Mouse (Mus musculus): ENCODE measurements around the gene Zfp445. TPM values are rescaled to one million over a fixed set of nuclear protein-coding genes. Genes with fewer than 3 reads are reported as not detected.

Gene Zfp445
- polyA plus RNA-seq, 1 experiment from 2014 or later = 115 TPM

DNA sequence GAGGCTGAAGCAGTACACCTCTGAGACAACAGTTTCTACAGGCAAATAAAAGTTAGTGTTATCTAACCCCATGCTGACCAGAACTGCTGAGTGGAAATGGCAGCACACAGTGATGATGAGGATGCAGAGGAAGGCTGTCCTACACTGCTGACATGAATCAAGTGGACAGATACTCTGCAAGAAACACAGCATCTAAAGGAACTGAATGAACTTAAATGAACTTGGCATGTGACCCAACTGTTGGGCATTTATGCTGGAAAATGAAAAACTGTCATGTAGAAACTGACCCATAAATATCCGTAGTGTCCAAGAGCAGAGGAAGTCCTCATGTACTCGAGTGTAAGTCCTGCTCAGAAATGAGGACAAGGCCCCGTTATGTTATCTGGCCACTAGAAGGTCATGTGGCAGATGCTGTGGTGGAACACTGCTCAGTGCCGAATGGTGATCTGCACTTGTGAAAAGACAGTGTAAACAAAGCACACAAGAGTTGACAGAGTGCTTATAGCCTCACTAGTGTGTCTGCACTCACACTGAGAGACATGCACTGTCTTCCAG is 35.9 kb downstream of the Zfp445 start:
- Histone ChIP-seq H3K9ac (replicated peaks) (no peak overlapping the region), H3K36me3 (peaks cover 38% of the 10 kb centered on the region), H3K9me3 (no peaks in the 10 kb centered on the region), H3K4me3 (no peak overlapping the region), H3K27ac (replicated peaks) (no peak overlapping the region), H3K4me1 (no peaks in the 10 kb centered on the region), H3K27me3 (no peaks in the 10 kb centered on the region), H3K4me2 (replicated peaks) (no peak overlapping the region)
- 84% methylated on average over 4 of the region's 4 CpGs for WGBS
- ATAC-seq (replicated peaks) = no peak

- no peak for ATAC-seq (replicated peaks)
- H3K27ac ChIP-seq (replicated peaks) = no peak overlapping the region
- H3K27me3 ChIP-seq = no peaks in the 10 kb centered on the region
- no peak overlapping the region for H3K4me3 ChIP-seq
- H3K9ac ChIP-seq (replicated peaks) = no peak overlapping the region
- WGBS = 95% methylated on average over 4 of the region's 4 CpGs
- H3K36me3 ChIP-seq = peaks cover 46% of the 10 kb centered on the region
- no peak overlapping the region for H3K4me2 ChIP-seq (replicated peaks)
- H3K4me1 ChIP-seq = no peaks in the 10 kb centered on the region
- no peaks in the 10 kb centered on the region for H3K9me3 ChIP-seq
Observed at GRCm38 (mm10) chr9:122826743-122827142, 39.1 kb downstream of the Zfp445 start.

DNA sequence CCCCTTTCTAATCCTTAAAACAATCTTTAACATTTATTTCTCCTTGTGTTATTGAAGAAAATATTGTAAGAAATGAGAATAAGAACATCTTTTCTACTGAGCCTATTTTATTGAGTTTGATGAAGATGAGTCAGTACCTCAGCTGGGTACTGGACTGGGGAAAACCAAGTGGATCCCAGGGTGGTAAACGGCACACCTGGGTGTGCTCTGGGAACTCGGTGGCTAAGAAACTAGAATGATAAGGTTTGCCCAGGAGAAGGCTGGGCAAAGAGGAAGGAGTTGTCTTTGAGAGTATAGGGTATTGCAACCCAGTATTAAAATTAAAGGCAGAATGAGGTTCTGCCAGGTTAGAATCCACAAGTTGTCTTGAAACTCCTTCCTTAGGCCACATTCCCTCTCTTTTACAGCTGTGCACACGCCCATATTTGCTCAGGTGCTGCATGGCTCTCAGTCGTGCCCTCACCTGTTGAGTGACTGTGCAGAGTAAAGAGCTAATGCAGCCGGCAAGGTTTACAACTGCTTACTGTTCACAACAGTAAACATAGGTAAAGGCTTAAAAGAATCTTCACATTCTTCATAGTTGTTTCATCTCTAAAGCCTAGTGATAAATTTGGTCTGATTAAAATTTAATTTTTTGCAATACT is 42.3 kb downstream of the Zfp445 start:
- Histone ChIP-seq H3K36me3 (peaks cover 54% of the 10 kb centered on the region), H3K9ac (replicated peaks) (no peak overlapping the region), H3K4me2 (replicated peaks) (no peak overlapping the region), H3K27ac (replicated peaks) (no peak overlapping the region), H3K4me1 (no peaks in the 10 kb centered on the region), H3K9me3 (no peaks in the 10 kb centered on the region), H3K27me3 (no peaks in the 10 kb centered on the region), H3K4me3 (no peak overlapping the region)
- ATAC-seq (replicated peaks) = no peak
- WGBS = 89% methylated on average over 5 of the region's 5 CpGs

- H3K27ac ChIP-seq (replicated peaks) = no peak overlapping the region
- H3K4me1 ChIP-seq = no peaks in the 10 kb centered on the region
- no peak for ATAC-seq (replicated peaks)
- H3K9ac ChIP-seq (replicated peaks) = no peak overlapping the region
- H3K27me3 ChIP-seq = no peaks in the 10 kb centered on the region
- no peak overlapping the region for H3K4me3 ChIP-seq
- WGBS = 85% methylated on average over 4 of the region's 4 CpGs
- H3K36me3 ChIP-seq = peaks cover 23% of the 10 kb centered on the region
- H3K9me3 ChIP-seq = no peaks in the 10 kb centered on the region
- no peak overlapping the region for H3K4me2 ChIP-seq (replicated peaks)
Observed at GRCm38 (mm10) chr9:122815239-122815851, 50.5 kb downstream of the Zfp445 start.

DNA sequence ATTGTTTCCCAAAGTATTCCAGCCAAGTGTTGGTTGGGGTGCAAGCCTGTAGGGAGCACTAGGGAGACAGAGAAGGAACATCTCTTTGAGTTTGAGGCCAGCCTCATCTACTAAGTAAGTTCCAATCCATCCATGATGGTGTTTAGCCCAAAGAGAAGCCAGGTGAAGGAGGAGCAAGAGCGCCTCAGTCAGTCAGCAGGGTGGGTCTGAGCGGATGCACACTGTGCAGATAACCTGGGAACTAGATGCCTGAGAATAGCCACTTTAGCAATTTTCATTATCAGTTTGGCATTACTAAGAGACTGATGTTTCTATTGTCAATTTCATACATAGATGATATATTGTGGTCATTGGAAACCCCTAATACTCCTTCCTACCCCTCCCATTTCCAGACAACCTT is 51.0 kb downstream of the Zfp445 start:
- Histone ChIP-seq H3K27me3 (no peaks in the 10 kb centered on the region), H3K4me1 (no peaks in the 10 kb centered on the region), H3K4me3 (no peak overlapping the region), H3K27ac (replicated peaks) (no peak overlapping the region), H3K9me3 (no peaks in the 10 kb centered on the region), H3K9ac (replicated peaks) (no peak overlapping the region), H3K36me3 (peaks cover 18% of the 10 kb centered on the region; the same call in 1 of the 2 replicates), H3K4me2 (replicated peaks) (no peak overlapping the region)
- 97% methylated on average over 2 of the region's 2 CpGs for WGBS
- no peak for ATAC-seq (replicated peaks)

- Histone ChIP-seq H3K9ac (replicated peaks) (no peak overlapping the region), H3K27me3 (no peaks in the 10 kb centered on the region), H3K4me1 (no peaks in the 10 kb centered on the region), H3K9me3 (no peaks in the 10 kb centered on the region), H3K36me3 (peaks cover 12% of the 10 kb centered on the region; the same call in 1 of the 2 replicates), H3K4me3 (no peak overlapping the region), H3K4me2 (replicated peaks) (no peak overlapping the region), H3K27ac (replicated peaks) (no peak overlapping the region)
- 87% methylated on average over 5 of the region's 5 CpGs for WGBS
- ATAC-seq (replicated peaks) = no peak
Observed at GRCm38 (mm10) chr9:122812386-122812785, 53.4 kb downstream of the Zfp445 start.

DNA sequence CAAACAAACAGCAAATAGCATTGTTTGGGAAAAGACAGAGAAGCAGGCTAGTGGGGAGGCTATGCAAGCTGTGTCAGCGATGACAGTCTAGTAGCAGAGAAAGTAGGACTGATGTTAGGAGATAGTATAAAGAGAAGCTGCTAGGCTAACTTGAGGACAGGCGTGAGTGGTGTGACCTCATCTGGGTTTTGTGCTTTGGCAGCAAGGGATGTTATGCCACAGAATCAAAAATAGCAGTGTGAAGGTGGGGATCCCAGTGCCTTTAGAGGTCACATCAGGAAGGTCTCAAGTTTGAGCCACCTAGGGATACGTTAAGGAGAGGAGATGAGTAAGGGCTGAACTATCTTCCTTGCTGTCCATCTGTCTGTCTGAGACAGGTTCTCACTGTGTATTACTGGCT is 55.6 kb downstream of the Zfp445 start:
- no peak overlapping the region for H3K4me3 ChIP-seq
- H3K4me2 ChIP-seq (replicated peaks) = no peak overlapping the region
- peaks cover 11% of the 10 kb centered on the region for H3K4me1 ChIP-seq
- peaks cover 3% of the 10 kb centered on the region; the same call in 1 of the 2 replicates for H3K36me3 ChIP-seq
- no peak for ATAC-seq (replicated peaks)
- 92% methylated on average over 3 of the region's 3 CpGs for WGBS
- no peaks in the 10 kb centered on the region for H3K9me3 ChIP-seq
- no peak overlapping the region for H3K9ac ChIP-seq (replicated peaks)
- H3K27me3 ChIP-seq = no peaks in the 10 kb centered on the region
- H3K27ac ChIP-seq (replicated peaks) = no peak overlapping the region

DNA sequence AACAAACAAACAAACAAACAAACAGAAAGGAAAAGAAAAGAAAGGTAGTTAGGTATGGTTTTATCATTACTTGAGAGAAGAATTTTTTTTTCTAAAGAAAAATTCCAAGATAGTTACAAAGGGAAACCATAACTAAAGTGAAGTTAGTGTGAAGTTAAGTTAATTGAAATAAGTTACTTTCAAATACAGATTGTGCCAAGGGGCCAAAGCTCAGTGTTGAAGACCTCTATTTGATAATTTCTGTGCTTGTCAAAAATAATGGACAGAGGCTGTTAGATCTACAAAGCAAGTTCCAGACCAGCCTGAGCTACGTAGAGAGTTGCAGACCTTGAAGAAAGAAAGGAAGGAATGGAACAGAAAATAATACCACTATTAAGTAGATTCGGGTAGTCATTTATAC is 58.6 kb downstream of the Zfp445 start:
- no peak overlapping the region for H3K9ac ChIP-seq (replicated peaks)
- H3K27ac ChIP-seq (replicated peaks) = no peak overlapping the region
- no peaks in the 10 kb centered on the region for H3K9me3 ChIP-seq
- no peaks in the 10 kb centered on the region for H3K27me3 ChIP-seq
- no peaks in the 10 kb centered on the region; the same call in 1 of the 2 replicates for H3K36me3 ChIP-seq
- no peak overlapping the region for H3K4me3 ChIP-seq
- no peak overlapping the region for H3K4me2 ChIP-seq (replicated peaks)
- no peak for ATAC-seq (replicated peaks)
- WGBS = 95% methylated on average over 2 of the region's 2 CpGs
- H3K4me1 ChIP-seq = peaks cover 11% of the 10 kb centered on the region

GRCm38 (mm10) chr9:122805845-122806341 is 59.9 kb downstream of the Zfp445 start:
- Histone ChIP-seq H3K4me1 (peaks cover 11% of the 10 kb centered on the region), H3K4me2 (replicated peaks) (peak overlapping the region; percentile 62), H3K4me3 (peak overlapping the region; percentile 69), H3K9me3 (no peaks in the 10 kb centered on the region), H3K36me3 (no peaks in the 10 kb centered on the region; the same call in 1 of the 2 replicates), H3K27ac (replicated peaks) (peak overlapping the region; percentile 93), H3K9ac (replicated peaks) (peak overlapping the region; percentile 75), H3K27me3 (no peaks in the 10 kb centered on the region)
- 13% methylated on average over 10 of the region's 10 CpGs for WGBS
- no peak for ATAC-seq (replicated peaks)

- Histone ChIP-seq H3K4me3 (peak within 1 kb of the TSS; percentile 69), H3K4me1 (peaks cover 11% of the 10 kb centered on the region), H3K9ac (replicated peaks) (peak within 1 kb of the TSS; percentile 75), H3K4me2 (replicated peaks) (peak within 1 kb of the TSS; percentile 62), H3K36me3 (no peaks in the 10 kb centered on the region), H3K27me3 (no peaks in the 10 kb centered on the region), H3K27ac (replicated peaks) (peak within 1 kb of the TSS; percentile 93), H3K9me3 (no peaks in the 10 kb centered on the region)
- ATAC-seq (replicated peaks) = peak; percentile 98
- 7% methylated on average over 42 of the region's 42 CpGs for WGBS
Observed at GRCm38 (mm10) chr9:122805053-122805844, 60.6 kb downstream of the Zfp445 start, which contains the start of gene Tcaim. TSS of gene Tcaim (plus strand) at chr9:122805539.

Measured in forebrain, embryonic 15.5 days (tissue).